Mouse (Mus musculus) embryo, embryonic 9.5 days (tissue): ENCODE measurements at regions not wholly inside any gene's neighbourhood (a gene's known extent, or its start where the extent isn't known, plus 50 kb on each side); places are given as distances from the start of the nearest gene placed in this dataset.
A peak's percentile ranks its signal among the peaks of the same experiment; 100 is the strongest.

Experiments
- DNase-seq: peaks from one replicate; pipeline ENCODE4 v3.0.0-alpha.2; 2017; ENCODE audit errors: extremely low spot score

- DNase-seq, result no peak
Observed at GRCm38 (mm10) chr13:83997599-83998369, 224.3 kb upstream of the Tmem161b start.

- DNase-seq, result no peak
Observed at GRCm38 (mm10) chr13:84021771-84022170, 200.3 kb upstream of the Tmem161b start.

- no peak for DNase-seq
Observed at GRCm38 (mm10) chr13:84023021-84023420, 199.1 kb upstream of the Tmem161b start.

GRCm38 (mm10) chr13:84023637-84024036 lies 198.5 kb upstream of the Tmem161b start:
- DNase-seq, result peak; percentile 19

GRCm38 (mm10) chr13:84025348-84025747 lies 196.7 kb upstream of the Tmem161b start:
- no peak for DNase-seq

- no peak for DNase-seq
Observed at GRCm38 (mm10) chr13:84047736-84048135, 174.4 kb upstream of the Tmem161b start.

GRCm38 (mm10) chr13:84052221-84052620 lies 169.9 kb upstream of the Tmem161b start:
- DNase-seq, result no peak

GRCm38 (mm10) chr13:84054956-84055355 lies 167.1 kb upstream of the Tmem161b start:
- DNase-seq, result no peak

- no peak for DNase-seq
Observed at GRCm38 (mm10) chr13:84055576-84055975, 166.5 kb upstream of the Tmem161b start.

GRCm38 (mm10) chr13:84056451-84056850 lies 165.6 kb upstream of the Tmem161b start:
- DNase-seq, result no peak

- DNase-seq, result no peak
Observed at GRCm38 (mm10) chr13:84056998-84057397, 165.1 kb upstream of the Tmem161b start.

GRCm38 (mm10) chr13:84057456-84057855 lies 164.6 kb upstream of the Tmem161b start:
- DNase-seq, result no peak

GRCm38 (mm10) chr13:84058251-84058650 lies 163.8 kb upstream of the Tmem161b start:
- DNase-seq, result no peak

GRCm38 (mm10) chr13:84059031-84059651 lies 163.0 kb upstream of the Tmem161b start:
- no peak for DNase-seq

- DNase-seq, result peak; percentile 66
Observed at GRCm38 (mm10) chr13:84059661-84060452, 162.2 kb upstream of the Tmem161b start.

- no peak for DNase-seq
Observed at GRCm38 (mm10) chr13:84060453-84060834, 161.7 kb upstream of the Tmem161b start.

GRCm38 (mm10) chr13:84060906-84061305 lies 161.2 kb upstream of the Tmem161b start:
- DNase-seq, result no peak

- no peak for DNase-seq
Observed at GRCm38 (mm10) chr13:84061820-84062480, 160.1 kb upstream of the Tmem161b start.

GRCm38 (mm10) chr13:84062616-84063015 lies 159.5 kb upstream of the Tmem161b start:
- no peak for DNase-seq

GRCm38 (mm10) chr13:84063406-84063805 lies 158.7 kb upstream of the Tmem161b start:
- peak; percentile 22 for DNase-seq

- no peak for DNase-seq
Observed at GRCm38 (mm10) chr13:84064291-84064940, 157.7 kb upstream of the Tmem161b start.
